Mouse (Mus musculus) kidney, adult 2 months (tissue): ENCODE measurements around the gene Ostm1.

Experiments used
- CTCF ChIP-seq: fragments of 200-500 bp; conservative IDR thresholded peaks from 2 replicates; pipeline ENCODE4 v1.5.1; 2011; ENCODE audit warnings: low read depth, mild to moderate bottlenecking, control low read depth, low read length, moderate library complexity, mixed read lengths; ENCODE audit not compliant: insufficient read depth, insufficient read length
- POLR2A ChIP-seq: fragments of 200-500 bp; IDR thresholded peaks from one replicate; pipeline ENCODE4 v1.6.1; 2011; ENCODE audit warnings: low read depth, low read length, control low read depth

GRCm38 (mm10) chr10:42669970-42670369, 86.3 kb downstream of the Ostm1 start:
- TF ChIP-seq CTCF (no peak), POLR2A (no peak)
